Mouse (Mus musculus): ENCODE results near the gene Ppib. TPM values are rescaled to one million over a fixed set of nuclear protein-coding genes. Genes with fewer than 3 reads are reported as not detected.
A peak's percentile ranks its signal among the peaks of the same experiment; 100 is the strongest.

Ppib gene
- polyA plus RNA-seq, 1 experiment from 2014 or later, result 670 TPM

GRCm38 (mm10) chr9:66110126-66110525 is 50.1 kb downstream of the Ppib start:
- ATAC-seq (ENCODE audit: low FRiP score, low TSS enrichment), result no peak
- Histone ChIP-seq H3K9me3 (ENCODE audit: low read length) (no peaks in the 10 kb centered on the region), H3K4me2 (replicated peaks; ENCODE audit: low read depth, low read length) (no peak overlapping the region), H3K27me3 (ENCODE audit: insufficient read depth, low read length) (no peaks in the 10 kb centered on the region), H3K4me3 (ENCODE audit: low read length) (no peak overlapping the region), H3K27ac (ENCODE audit: low read length) (peak overlapping the region; percentile 43), H3K36me3 (ENCODE audit: insufficient read depth, low read length) (peaks cover 32% of the 10 kb centered on the region), H3K9ac (replicated peaks; ENCODE audit: low read length) (no peak overlapping the region), H3K4me1 (ENCODE audit: insufficient read depth, low read length) (no peaks in the 10 kb centered on the region)
- 58% methylated on average over 8 of the region's 8 CpGs for WGBS

- Histone ChIP-seq H3K4me3 (ENCODE audit: low read length) (no peak overlapping the region), H3K27me3 (ENCODE audit: insufficient read depth, low read length) (no peaks in the 10 kb centered on the region), H3K9ac (replicated peaks; ENCODE audit: low read length) (0 out of 2 replicates have a peak overlapping the region, but pooled peaks have one; percentile 26), H3K4me1 (ENCODE audit: insufficient read depth, low read length) (no peaks in the 10 kb centered on the region), H3K4me2 (replicated peaks; ENCODE audit: low read depth, low read length) (no peak overlapping the region), H3K36me3 (ENCODE audit: insufficient read depth, low read length) (peaks cover 33% of the 10 kb centered on the region), H3K27ac (ENCODE audit: low read length) (peak overlapping the region; percentile 43), H3K9me3 (ENCODE audit: low read length) (no peaks in the 10 kb centered on the region)
- WGBS, result 71% methylated on average over 8 of the region's 8 CpGs
- ATAC-seq (ENCODE audit: low FRiP score, low TSS enrichment), result peak; percentile 57; the same call in 1 of the 2 replicates
These were observed 50.8 kb downstream of the Ppib start for GRCm38 (mm10) chr9:66110611-66111379.

- no peaks in the 10 kb centered on the region for H3K27me3 ChIP-seq (ENCODE audit: insufficient read depth, low read length)
- no peaks in the 10 kb centered on the region for H3K9me3 ChIP-seq (ENCODE audit: low read length)
- H3K9ac ChIP-seq (replicated peaks; ENCODE audit: low read length), result no peak overlapping the region
- H3K4me3 ChIP-seq (ENCODE audit: low read length), result no peak overlapping the region
- H3K27ac ChIP-seq (ENCODE audit: low read length), result no peak overlapping the region
- ATAC-seq (ENCODE audit: low FRiP score, low TSS enrichment), result no peak
- no peak overlapping the region for H3K4me2 ChIP-seq (replicated peaks; ENCODE audit: low read depth, low read length)
- peaks cover 6% of the 10 kb centered on the region; the same call in 1 of the 2 replicates for H3K4me1 ChIP-seq (ENCODE audit: insufficient read depth, low read length)
- H3K36me3 ChIP-seq (ENCODE audit: insufficient read depth, low read length), result peaks cover 15% of the 10 kb centered on the region
- WGBS, result 90% methylated on average over 3 of the region's 3 CpGs
These were observed 54.3 kb downstream of the Ppib start for GRCm38 (mm10) chr9:66114341-66114740.

Other genes with a start within 250 kb of the Ppib start
- gene Zfp609, start 232.7 kb upstream of the Ppib start, polyA plus RNA-seq (2015; fragmentation: Nextera tagmentation; extraction: Ambion mirVana), result 4.8 and 6.4 TPM in 2 replicates
- gene Pclaf, start 170.0 kb upstream of the Ppib start, polyA plus RNA-seq (2015; fragmentation: Nextera tagmentation; extraction: Ambion mirVana), result 181 and 207 TPM in 2 replicates
- gene Trip4, start 151.4 kb upstream of the Ppib start, polyA plus RNA-seq (2015; fragmentation: Nextera tagmentation; extraction: Ambion mirVana), result 31.0 and 32.4 TPM in 2 replicates
- 12.6 and 16.9 TPM in 2 replicates for gene Csnk1g1, start 151.3 kb upstream of the Ppib start, polyA plus RNA-seq (2015; fragmentation: Nextera tagmentation; extraction: Ambion mirVana)
- gene Snx22, start 9.5 kb downstream of the Ppib start, polyA plus RNA-seq (2015; fragmentation: Nextera tagmentation; extraction: Ambion mirVana), result 1.4 and 1.7 TPM in 2 replicates
- gene Snx1, start 66.4 kb downstream of the Ppib start, polyA plus RNA-seq (2015; fragmentation: Nextera tagmentation; extraction: Ambion mirVana), result 150 and 152 TPM in 2 replicates
- 153 and 155 TPM in 2 replicates for gene Ciao2a, start 66.4 kb downstream of the Ppib start, polyA plus RNA-seq (2015; fragmentation: Nextera tagmentation; extraction: Ambion mirVana)
- 4.7 and 4.9 TPM in 2 replicates for gene Dapk2, start 98.0 kb downstream of the Ppib start, polyA plus RNA-seq (2015; fragmentation: Nextera tagmentation; extraction: Ambion mirVana)

Data from kidney, embryonic 16.5 days (tissue).